Mouse (Mus musculus): ENCODE results near the gene Coro6. TPM values are rescaled to one million over a fixed set of nuclear protein-coding genes. Genes with fewer than 3 reads are reported as not detected.

Gene Coro6
- polyA plus RNA-seq, 1 experiment, result 0.33 TPM

- Histone ChIP-seq H3K27me3 (ENCODE audit: control insufficient read depth, insufficient read depth, low read length) (no peaks in the 10 kb centered on the region), H3K27ac (ENCODE audit: insufficient read depth, low read depth, low read length) (peak overlapping the region; percentile 91), H3K4me3 (ENCODE audit: low read depth, low read length) (no peak overlapping the region), H3K36me3 (ENCODE audit: control insufficient read depth, insufficient read depth, low read length) (peaks cover 56% of the 10 kb centered on the region), H3K4me1 (ENCODE audit: control insufficient read depth, insufficient read depth, insufficient read length, low read length) (peaks cover 39% of the 10 kb centered on the region)
- 94% methylated on average over 19 of the region's 19 CpGs for WGBS
- no peak for TF ChIP-seq POLR2A (IDR thresholded peaks at IDR 0.05; ENCODE audit: low read depth, low read length)
- TF ChIP-seq CTCF (IDR thresholded peaks at IDR 0.05; ENCODE audit: extremely low read depth, insufficient read length, insufficient replicate concordance, low read depth, low read length), result no peak
These were observed 42.2 kb downstream of the Coro6 start for GRCm38 (mm10) chr11:77504377-77504776.

GRCm38 (mm10) chr11:77505291-77505980 lies 43.2 kb downstream of the Coro6 start:
- Histone ChIP-seq H3K4me1 (ENCODE audit: control insufficient read depth, insufficient read depth, insufficient read length, low read length) (peaks cover 36% of the 10 kb centered on the region), H3K27ac (ENCODE audit: insufficient read depth, low read depth, low read length) (peak overlapping the region; percentile 99), H3K36me3 (ENCODE audit: control insufficient read depth, insufficient read depth, low read length) (peaks cover 46% of the 10 kb centered on the region), H3K4me3 (ENCODE audit: low read depth, low read length) (peak overlapping the region; percentile 48), H3K27me3 (ENCODE audit: control insufficient read depth, insufficient read depth, low read length) (no peaks in the 10 kb centered on the region)
- no peak; the same call in 1 of the 2 replicates for TF ChIP-seq POLR2A (IDR thresholded peaks at IDR 0.05; ENCODE audit: low read depth, low read length)
- no peak for TF ChIP-seq CTCF (IDR thresholded peaks at IDR 0.05; ENCODE audit: extremely low read depth, insufficient read length, insufficient replicate concordance, low read depth, low read length)
- 52% methylated on average over 22 of the region's 22 CpGs for WGBS

DNA sequence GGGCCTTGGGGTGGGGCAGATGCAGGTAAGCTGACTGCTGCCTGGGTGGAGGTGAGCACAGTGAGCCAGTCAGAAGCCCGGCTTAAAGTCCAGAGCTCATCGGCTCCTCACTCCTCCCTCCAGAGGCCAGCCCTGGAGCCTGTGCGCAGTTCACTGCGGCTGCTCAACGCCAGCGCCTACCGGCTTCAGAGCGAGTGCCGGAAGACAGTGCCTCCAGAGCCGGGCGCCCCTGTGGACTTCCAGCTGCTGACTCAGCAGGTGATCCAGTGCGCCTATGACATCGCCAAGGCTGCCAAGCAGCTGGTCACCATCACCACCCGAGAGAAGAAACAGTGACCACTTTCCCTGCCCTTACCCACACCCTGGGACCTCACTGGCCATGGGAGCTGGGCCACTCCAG lies 44.1 kb downstream of the Coro6 start:
- WGBS, result 27% methylated on average over 14 of the region's 14 CpGs

DNA sequence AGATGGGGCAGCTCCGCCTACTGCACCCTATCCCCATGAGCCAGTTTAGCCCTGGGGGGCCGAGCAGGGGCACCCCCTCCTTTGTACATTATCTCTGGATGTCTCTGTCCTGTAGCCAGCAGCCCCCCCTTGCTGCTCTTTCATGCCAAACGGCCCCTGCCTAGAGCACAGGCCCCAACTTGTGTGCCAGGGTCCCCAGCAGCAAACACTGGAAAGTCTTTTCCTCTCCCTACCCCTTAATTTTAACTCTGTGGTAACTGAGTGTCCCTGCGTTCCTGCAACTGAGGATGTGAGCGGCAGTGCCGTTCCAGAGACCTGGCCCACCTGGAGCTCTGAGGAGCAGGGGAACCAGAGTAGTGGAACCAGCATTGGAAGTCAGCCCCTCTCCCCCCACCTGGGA lies 44.7 kb downstream of the Coro6 start:
- Histone ChIP-seq H3K4me3 (ENCODE audit: low read depth, low read length) (no peak overlapping the region), H3K27ac (ENCODE audit: insufficient read depth, low read depth, low read length) (peak overlapping the region; percentile 94), H3K36me3 (ENCODE audit: control insufficient read depth, insufficient read depth, low read length) (peaks cover 43% of the 10 kb centered on the region), H3K27me3 (ENCODE audit: control insufficient read depth, insufficient read depth, low read length) (no peaks in the 10 kb centered on the region), H3K4me1 (ENCODE audit: control insufficient read depth, insufficient read depth, insufficient read length, low read length) (peaks cover 34% of the 10 kb centered on the region)
- 83% methylated on average over 6 of the region's 6 CpGs for WGBS
- no peak for TF ChIP-seq POLR2A (IDR thresholded peaks at IDR 0.05; ENCODE audit: low read depth, low read length)
- TF ChIP-seq CTCF (IDR thresholded peaks at IDR 0.05; ENCODE audit: extremely low read depth, insufficient read length, insufficient replicate concordance, low read depth, low read length), result no peak

More for the DNA sequence above, 44.1 kb downstream of the Coro6 start:
- Histone ChIP-seq H3K27ac (ENCODE audit: insufficient read depth, low read depth, low read length) (peak overlapping the region; percentile 99), H3K36me3 (ENCODE audit: control insufficient read depth, insufficient read depth, low read length) (peaks cover 44% of the 10 kb centered on the region), H3K4me1 (ENCODE audit: control insufficient read depth, insufficient read depth, insufficient read length, low read length) (peaks cover 34% of the 10 kb centered on the region), H3K27me3 (ENCODE audit: control insufficient read depth, insufficient read depth, low read length) (no peaks in the 10 kb centered on the region), H3K4me3 (ENCODE audit: low read depth, low read length) (peak overlapping the region; percentile 5; the same call in 1 of the 2 replicates)
- no peak for TF ChIP-seq CTCF (IDR thresholded peaks at IDR 0.05; ENCODE audit: extremely low read depth, insufficient read length, insufficient replicate concordance, low read depth, low read length)
- TF ChIP-seq POLR2A (IDR thresholded peaks at IDR 0.05; ENCODE audit: low read depth, low read length), result no peak

DNA sequence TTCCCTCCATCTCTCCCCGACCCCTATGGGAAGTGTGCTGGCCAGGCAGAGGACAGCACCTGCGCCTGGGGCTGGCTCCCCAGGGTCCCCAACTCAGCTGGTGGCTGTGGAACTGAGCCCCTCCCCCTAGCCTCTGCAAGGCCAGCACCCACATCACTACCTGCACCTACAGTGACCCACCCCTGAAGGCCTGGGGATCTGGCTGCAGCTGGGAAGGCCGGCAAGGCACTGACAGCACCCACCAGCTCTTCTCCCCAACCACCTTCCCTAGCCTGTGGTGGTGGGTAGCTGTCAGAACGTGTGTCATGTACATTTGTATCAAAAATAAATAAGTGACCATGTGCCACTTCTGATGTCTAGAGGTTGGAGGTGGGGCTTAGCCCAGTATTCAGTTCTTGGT lies 45.2 kb downstream of the Coro6 start:
- 78% methylated on average over 4 of the region's 4 CpGs for WGBS
- TF ChIP-seq CTCF (IDR thresholded peaks at IDR 0.05; ENCODE audit: extremely low read depth, insufficient read length, insufficient replicate concordance, low read depth, low read length), result no peak
- no peak for TF ChIP-seq POLR2A (IDR thresholded peaks at IDR 0.05; ENCODE audit: low read depth, low read length)
- Histone ChIP-seq H3K4me3 (ENCODE audit: low read depth, low read length) (no peak overlapping the region), H3K36me3 (ENCODE audit: control insufficient read depth, insufficient read depth, low read length) (peaks cover 40% of the 10 kb centered on the region), H3K27ac (ENCODE audit: insufficient read depth, low read depth, low read length) (no peak overlapping the region), H3K27me3 (ENCODE audit: control insufficient read depth, insufficient read depth, low read length) (no peaks in the 10 kb centered on the region), H3K4me1 (ENCODE audit: control insufficient read depth, insufficient read depth, insufficient read length, low read length) (peaks cover 36% of the 10 kb centered on the region)

DNA sequence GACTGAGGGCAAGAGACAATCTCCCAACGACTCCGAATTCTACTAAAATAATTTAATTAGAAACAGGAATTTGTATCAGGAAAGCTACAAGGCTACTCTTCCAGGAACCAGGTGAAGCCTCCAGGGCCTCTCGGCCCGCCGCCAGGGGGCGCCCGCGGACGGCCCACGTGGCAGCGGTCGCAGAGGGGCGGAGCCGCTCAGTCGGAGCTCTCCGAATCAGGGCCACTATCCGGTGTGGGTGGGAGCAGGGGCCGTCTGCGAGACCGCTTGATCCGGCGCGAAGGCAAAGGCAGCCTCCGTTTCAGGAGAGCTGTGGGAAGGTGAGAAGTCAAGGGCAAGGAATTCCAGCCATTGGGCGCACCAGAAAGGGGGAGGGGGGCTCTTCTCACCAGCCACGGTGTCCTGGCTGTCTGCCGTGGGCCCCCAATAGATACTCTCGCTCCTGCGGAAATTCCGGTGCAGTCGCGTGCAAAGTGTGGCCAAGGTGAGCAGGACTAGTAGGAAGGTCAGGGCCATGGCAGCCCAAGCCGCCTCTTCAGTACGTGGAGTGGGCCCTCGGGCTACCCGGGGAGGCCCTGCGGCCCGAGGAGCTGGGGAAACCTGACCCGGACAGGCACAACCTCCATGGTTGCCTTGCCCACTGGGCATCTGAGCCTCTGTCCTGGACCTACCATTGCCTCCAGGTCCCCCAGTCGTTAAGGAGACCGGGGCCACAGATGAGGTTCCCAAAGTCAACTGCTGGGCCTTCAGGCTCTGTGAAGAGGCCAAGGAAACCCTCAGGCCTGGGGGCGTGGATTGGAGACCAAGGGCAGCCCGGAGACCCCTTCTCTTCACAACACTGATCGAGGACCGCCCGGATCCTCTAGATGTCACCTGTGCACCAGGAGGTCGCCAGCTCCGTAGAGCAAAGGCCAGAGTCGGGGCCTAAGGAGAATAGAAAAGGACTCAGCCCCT lies 46.1 kb downstream of the Coro6 start:
- TF ChIP-seq POLR2A (IDR thresholded peaks at IDR 0.05; ENCODE audit: low read depth, low read length) (no peak), CTCF (IDR thresholded peaks at IDR 0.05; ENCODE audit: extremely low read depth, insufficient read length, insufficient replicate concordance, low read depth, low read length) (peak; percentile 97)
- H3K27ac ChIP-seq (ENCODE audit: insufficient read depth, low read depth, low read length), result no peak overlapping the region
- H3K36me3 ChIP-seq (ENCODE audit: control insufficient read depth, insufficient read depth, low read length), result peaks cover 34% of the 10 kb centered on the region
- 27% methylated on average over 49 of the region's 49 CpGs for WGBS
- no peaks in the 10 kb centered on the region for H3K27me3 ChIP-seq (ENCODE audit: control insufficient read depth, insufficient read depth, low read length)
- H3K4me3 ChIP-seq (ENCODE audit: low read depth, low read length), result peak overlapping the region; percentile 56
- H3K4me1 ChIP-seq (ENCODE audit: control insufficient read depth, insufficient read depth, insufficient read length, low read length), result peaks cover 39% of the 10 kb centered on the region

DNA sequence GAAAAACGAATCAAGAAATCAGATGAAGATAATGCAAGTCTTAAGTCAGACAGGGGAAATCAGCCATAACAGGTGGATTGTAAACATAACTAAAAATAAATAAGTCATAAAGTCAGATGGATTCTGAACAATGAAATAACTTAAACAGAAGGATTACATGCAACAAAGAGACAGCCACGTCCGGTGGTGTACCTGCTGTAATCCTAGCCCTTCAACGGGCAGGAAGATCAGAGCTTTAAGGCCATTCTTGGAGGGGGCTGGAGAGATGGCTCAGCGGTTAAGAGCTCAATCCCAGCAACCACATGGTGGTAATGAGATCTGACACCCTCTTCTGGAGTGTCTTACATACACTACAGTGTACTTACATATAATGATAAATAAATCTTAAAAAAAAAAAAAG lies 49.1 kb downstream of the Coro6 start:
- peaks cover 12% of the 10 kb centered on the region for H3K36me3 ChIP-seq (ENCODE audit: control insufficient read depth, insufficient read depth, low read length)
- peaks cover 40% of the 10 kb centered on the region for H3K4me1 ChIP-seq (ENCODE audit: control insufficient read depth, insufficient read depth, insufficient read length, low read length)
- no peak overlapping the region for H3K4me3 ChIP-seq (ENCODE audit: low read depth, low read length)
- TF ChIP-seq POLR2A (IDR thresholded peaks at IDR 0.05; ENCODE audit: low read depth, low read length) (no peak), CTCF (IDR thresholded peaks at IDR 0.05; ENCODE audit: extremely low read depth, insufficient read length, insufficient replicate concordance, low read depth, low read length) (no peak)
- 81% methylated on average over 5 of the region's 5 CpGs for WGBS
- H3K27me3 ChIP-seq (ENCODE audit: control insufficient read depth, insufficient read depth, low read length), result no peaks in the 10 kb centered on the region; the same call in 1 of the 2 replicates
- no peak overlapping the region for H3K27ac ChIP-seq (ENCODE audit: insufficient read depth, low read depth, low read length)

Measured in small intestine, adult 2 months (tissue).